Mouse (Mus musculus) lung, postnatal 36 days (tissue): Measurements from ENCODE around the gene Mdfi.

Experiments
- DNase-seq: peaks from one replicate; pipeline ENCODE4 v3.0.0; 2022; ENCODE audit warnings: mixed read lengths

The Mdfi gene

GRCm38 (mm10) chr17:47796968-47797367 lies 37.5 kb downstream of the Mdfi start:
- peak; percentile 31 for DNase-seq

GRCm38 (mm10) chr17:47796156-47796816 lies 38.2 kb downstream of the Mdfi start:
- no peak for DNase-seq

- DNase-seq: peak; percentile 74
Observed at GRCm38 (mm10) chr17:47795446-47795845, 39.0 kb downstream of the Mdfi start.

- peak; percentile 92 for DNase-seq
Observed at GRCm38 (mm10) chr17:47793377-47793776, 41.1 kb downstream of the Mdfi start.

GRCm38 (mm10) chr17:47792098-47792863 lies 42.2 kb downstream of the Mdfi start:
- peak; percentile 83 for DNase-seq

- DNase-seq: no peak
Observed at GRCm38 (mm10) chr17:47788996-47789395, 45.5 kb downstream of the Mdfi start.

- DNase-seq: no peak
Observed at GRCm38 (mm10) chr17:47788306-47788705, 46.2 kb downstream of the Mdfi start.

GRCm38 (mm10) chr17:47787632-47788031 lies 46.9 kb downstream of the Mdfi start:
- no peak for DNase-seq

GRCm38 (mm10) chr17:47784411-47784810 lies 50.1 kb downstream of the Mdfi start:
- DNase-seq: peak; percentile 58

GRCm38 (mm10) chr17:47783445-47784223 lies 50.9 kb downstream of the Mdfi start:
- DNase-seq: no peak

- DNase-seq: no peak
Observed at GRCm38 (mm10) chr17:47782486-47782885, 52.0 kb downstream of the Mdfi start.

GRCm38 (mm10) chr17:47780470-47780869 lies 54.0 kb downstream of the Mdfi start:
- no peak for DNase-seq

- DNase-seq: no peak
Observed at GRCm38 (mm10) chr17:47777141-47777540, 57.4 kb downstream of the Mdfi start.

GRCm38 (mm10) chr17:47773604-47774003 lies 60.9 kb downstream of the Mdfi start:
- DNase-seq: no peak

GRCm38 (mm10) chr17:47769389-47770299 lies 64.8 kb downstream of the Mdfi start:
- peak; percentile 40 for DNase-seq

GRCm38 (mm10) chr17:47768707-47769276 lies 65.7 kb downstream of the Mdfi start:
- peak; percentile 82 for DNase-seq

- DNase-seq: no peak
Observed at GRCm38 (mm10) chr17:47767456-47768141, 66.9 kb downstream of the Mdfi start.

- peak; percentile 72 for DNase-seq
Observed at GRCm38 (mm10) chr17:47767081-47767455, 67.4 kb downstream of the Mdfi start.

- DNase-seq: peak; percentile 65
Observed at GRCm38 (mm10) chr17:47766407-47767043, 68.0 kb downstream of the Mdfi start.

- DNase-seq: no peak
Observed at GRCm38 (mm10) chr17:47765986-47766385, 68.5 kb downstream of the Mdfi start.
